Mouse (Mus musculus): ENCODE results near the gene Epas1. TPM values are rescaled to one million over a fixed set of nuclear protein-coding genes. Genes with fewer than 3 reads are reported as not detected.

Gene Epas1
- polyA plus RNA-seq (2016; fragmentation: Nextera tagmentation; extraction: Ambion mirVana) = 3.6 and 4.3 TPM in 2 replicates

DNA sequence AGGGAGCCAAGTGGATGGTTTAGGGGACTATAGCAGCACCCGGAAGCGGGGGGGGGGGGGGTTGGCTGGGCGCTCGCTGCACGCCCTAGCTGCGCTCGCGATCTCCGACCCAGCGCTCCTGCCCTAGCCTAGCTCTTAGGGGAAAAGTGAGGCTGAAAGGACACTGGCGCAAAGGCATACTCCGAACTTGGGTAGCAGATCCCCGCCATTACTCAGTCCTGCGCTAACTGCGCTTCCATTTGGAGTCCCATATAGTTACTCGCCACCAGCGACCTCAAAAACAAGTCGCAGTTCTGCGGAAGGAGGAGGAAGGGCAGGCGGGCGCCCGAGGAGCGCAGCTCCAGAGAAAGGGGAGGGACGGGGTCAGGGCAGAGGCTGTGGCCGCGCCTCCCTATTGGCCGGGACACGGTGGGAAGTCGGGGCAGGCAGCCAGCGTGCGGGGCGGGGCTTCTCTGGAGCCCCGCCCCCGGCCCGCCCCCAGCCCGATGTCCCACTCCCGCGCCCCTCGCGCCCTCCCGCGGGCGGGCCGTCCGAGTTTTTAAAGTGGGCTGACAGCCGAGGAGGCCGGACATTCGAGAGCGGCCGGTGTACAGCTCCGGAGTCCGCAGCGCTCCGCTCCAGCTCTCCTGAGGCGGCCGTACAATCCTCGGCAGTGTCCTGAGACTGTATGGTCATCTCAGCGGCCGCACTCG, at the start of gene Epas1:
Gene Epas1 (plus strand): TSS at position 571 of the 692 bp plus-strand sequence.
- WGBS = under 1% methylated on average over 48 of the region's 60 CpGs
- Histone ChIP-seq H3K4me3 (peak within 1 kb of the TSS; percentile 51), H3K4me2 (replicated peaks) (peak within 1 kb of the TSS; percentile 94), H3K27me3 (replicated peaks) (peaks cover 69% of the 10 kb centered on the region), H3K4me1 (peaks cover 30% of the 10 kb centered on the region), H3K9me3 (no peaks in the 10 kb centered on the region), H3K27ac (no peak within 1 kb of the TSS), H3K9ac (peak within 1 kb of the TSS; percentile 40), H3K36me3 (no peaks in the 10 kb centered on the region)
- ATAC-seq (ENCODE audit: low FRiP score, low read depth) = peak; percentile 93

DNA sequence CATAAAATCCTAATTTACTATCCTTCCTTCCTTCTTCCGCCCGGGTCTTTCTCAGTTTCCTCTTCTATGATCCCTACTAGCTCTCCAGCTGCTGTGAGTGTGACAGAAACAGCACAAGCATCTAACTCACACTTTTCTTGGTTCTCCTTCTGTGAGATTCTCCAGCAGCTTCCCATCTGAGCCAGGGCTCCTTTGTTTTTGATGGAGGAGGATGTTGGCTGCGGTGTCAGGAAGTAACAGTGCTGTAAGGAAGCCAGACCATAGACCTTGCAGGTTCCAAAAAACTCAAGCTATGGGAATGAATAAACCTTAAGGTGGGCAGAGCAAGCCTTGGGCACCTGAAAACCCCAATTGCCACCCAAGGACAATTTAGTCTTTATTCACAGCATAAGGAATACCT, 48.3 kb upstream of the Epas1 start:
- Histone ChIP-seq H3K27ac (no peak overlapping the region), H3K4me3 (no peak overlapping the region), H3K4me2 (replicated peaks) (no peak overlapping the region), H3K27me3 (replicated peaks) (no peaks in the 10 kb centered on the region), H3K36me3 (no peaks in the 10 kb centered on the region), H3K9ac (no peak overlapping the region), H3K9me3 (no peaks in the 10 kb centered on the region), H3K4me1 (no peaks in the 10 kb centered on the region)
- no peak for ATAC-seq (ENCODE audit: low FRiP score, low read depth)
- WGBS = 86% methylated on average over 3 of the region's 3 CpGs

DNA sequence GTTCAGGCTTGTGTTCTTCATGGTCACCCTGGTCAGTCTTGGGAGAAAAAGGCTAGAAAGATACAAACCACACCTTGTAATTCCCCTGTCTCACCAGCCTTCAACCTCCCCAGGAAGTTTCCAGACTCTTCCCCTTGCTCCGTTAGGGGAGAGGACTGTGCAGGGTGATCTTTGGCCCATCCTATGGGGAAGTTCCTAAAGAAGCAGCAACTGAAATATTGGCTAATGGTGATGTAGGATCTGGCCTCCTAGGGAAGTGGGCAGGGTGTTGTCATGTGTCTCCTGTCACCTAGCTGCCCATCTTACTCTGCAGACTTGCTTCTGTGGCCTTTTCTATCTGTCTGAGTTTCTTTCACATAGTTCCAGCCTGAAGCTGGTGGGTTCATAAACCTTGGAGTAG, 47.0 kb upstream of the Epas1 start:
- no peak for ATAC-seq (ENCODE audit: low FRiP score, low read depth)
- 79% methylated on average over 1 of the region's 1 CpGs for WGBS
- no peaks in the 10 kb centered on the region for H3K36me3 ChIP-seq
- H3K4me3 ChIP-seq = no peak overlapping the region
- H3K4me2 ChIP-seq (replicated peaks) = no peak overlapping the region
- H3K27ac ChIP-seq = no peak overlapping the region
- H3K9ac ChIP-seq = no peak overlapping the region
- H3K4me1 ChIP-seq = no peaks in the 10 kb centered on the region
- no peaks in the 10 kb centered on the region for H3K9me3 ChIP-seq
- no peaks in the 10 kb centered on the region for H3K27me3 ChIP-seq (replicated peaks)

DNA sequence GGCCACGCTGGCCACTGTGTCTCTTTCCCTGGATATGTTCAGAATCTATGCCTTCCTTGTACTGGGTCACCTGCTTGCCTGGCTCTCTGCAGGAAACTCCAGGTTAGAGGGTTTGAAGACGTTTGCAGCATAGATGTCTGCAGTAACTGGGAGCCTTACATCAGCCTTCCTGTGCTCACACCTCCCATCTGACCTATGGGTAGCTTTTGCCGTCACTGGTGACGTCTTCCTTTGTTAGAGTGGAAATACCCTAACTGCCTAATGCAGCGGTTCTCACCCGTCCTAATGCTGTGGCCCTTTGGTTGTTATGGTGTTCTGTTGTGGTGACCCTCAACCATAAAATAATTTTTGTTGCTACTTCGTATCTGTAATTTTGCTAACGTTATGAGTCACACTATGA, 43.7 kb upstream of the Epas1 start:
- H3K4me2 ChIP-seq (replicated peaks) = no peak overlapping the region
- H3K4me1 ChIP-seq = no peaks in the 10 kb centered on the region
- no peak overlapping the region for H3K4me3 ChIP-seq
- H3K9me3 ChIP-seq = no peaks in the 10 kb centered on the region
- no peak overlapping the region for H3K27ac ChIP-seq
- H3K9ac ChIP-seq = no peak overlapping the region
- no peaks in the 10 kb centered on the region for H3K27me3 ChIP-seq (replicated peaks)
- no peak for ATAC-seq (ENCODE audit: low FRiP score, low read depth)
- H3K36me3 ChIP-seq = no peaks in the 10 kb centered on the region
- WGBS = 86% methylated on average over 8 of the region's 8 CpGs

DNA sequence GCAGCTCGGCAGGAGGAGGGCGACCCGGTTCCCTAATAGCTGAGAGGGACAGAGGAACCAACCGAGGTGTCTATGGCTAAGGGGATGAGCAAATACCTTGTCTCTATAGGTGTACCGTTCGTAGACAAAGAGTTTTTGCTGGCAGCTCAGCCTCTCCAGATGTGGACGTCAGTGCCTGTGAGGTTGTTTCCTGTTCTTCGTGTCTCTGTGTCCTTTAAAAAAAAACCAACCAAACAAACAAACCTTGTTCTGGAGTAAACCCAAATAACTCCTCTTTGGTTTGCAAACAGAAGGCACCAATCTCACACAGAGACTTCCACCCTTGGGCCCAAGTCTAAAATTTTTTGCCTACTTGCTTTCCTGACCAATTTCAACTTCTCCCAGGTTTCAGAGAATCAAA, 43.1 kb upstream of the Epas1 start:
- no peak overlapping the region for H3K4me3 ChIP-seq
- no peaks in the 10 kb centered on the region for H3K4me1 ChIP-seq
- H3K9me3 ChIP-seq = no peaks in the 10 kb centered on the region
- H3K27me3 ChIP-seq (replicated peaks) = no peaks in the 10 kb centered on the region
- no peak overlapping the region for H3K9ac ChIP-seq
- no peaks in the 10 kb centered on the region for H3K36me3 ChIP-seq
- ATAC-seq (ENCODE audit: low FRiP score, low read depth) = no peak
- WGBS = 81% methylated on average over 8 of the region's 8 CpGs
- no peak overlapping the region for H3K27ac ChIP-seq
- H3K4me2 ChIP-seq (replicated peaks) = no peak overlapping the region

DNA sequence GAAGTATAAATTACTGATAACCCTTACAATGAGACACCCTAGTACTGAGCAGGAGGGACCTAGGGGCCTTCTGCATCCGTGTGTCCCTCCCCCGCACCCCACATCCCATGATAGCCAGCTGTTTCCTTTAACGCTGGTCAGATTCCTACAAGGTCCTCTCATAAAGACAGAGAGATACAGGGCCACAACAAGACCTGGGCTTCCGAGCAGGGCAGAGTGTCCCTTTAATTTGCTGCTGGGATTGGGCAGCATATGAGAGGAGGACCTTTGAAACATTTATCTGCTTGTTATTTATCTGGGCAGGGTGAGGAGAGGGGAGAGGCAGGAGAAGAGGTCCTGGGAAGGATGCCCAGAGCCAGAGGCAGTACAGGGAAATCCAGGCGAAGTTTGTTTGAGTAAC, 41.6 kb upstream of the Epas1 start:
- no peak overlapping the region for H3K4me3 ChIP-seq
- no peak overlapping the region for H3K4me2 ChIP-seq (replicated peaks)
- H3K27ac ChIP-seq = no peak overlapping the region
- no peaks in the 10 kb centered on the region for H3K4me1 ChIP-seq
- no peak overlapping the region for H3K9ac ChIP-seq
- ATAC-seq (ENCODE audit: low FRiP score, low read depth) = no peak
- 85% methylated on average over 5 of the region's 5 CpGs for WGBS
- H3K9me3 ChIP-seq = no peaks in the 10 kb centered on the region
- H3K36me3 ChIP-seq = no peaks in the 10 kb centered on the region
- no peaks in the 10 kb centered on the region for H3K27me3 ChIP-seq (replicated peaks)

DNA sequence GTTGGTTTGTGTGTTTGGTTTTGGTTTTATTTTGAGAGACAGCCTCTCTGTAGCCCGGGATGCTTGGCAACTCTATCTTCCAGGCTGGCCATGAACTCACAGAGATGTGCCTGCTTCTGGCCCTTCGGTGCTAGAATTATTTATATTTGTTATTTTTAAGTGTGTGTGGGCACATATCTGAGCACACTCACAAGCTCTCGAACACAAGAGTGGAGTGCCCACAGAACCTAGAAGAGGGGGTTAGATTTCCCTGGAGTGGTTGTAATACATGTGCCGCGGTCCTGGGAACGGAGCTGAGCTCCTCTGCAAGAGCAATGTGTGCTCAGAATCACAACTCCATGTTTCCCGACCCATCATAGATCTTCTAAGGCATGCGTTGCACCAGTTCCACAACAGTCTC, 40.9 kb upstream of the Epas1 start:
- H3K9ac ChIP-seq = no peak overlapping the region
- no peak for ATAC-seq (ENCODE audit: low FRiP score, low read depth)
- H3K36me3 ChIP-seq = no peaks in the 10 kb centered on the region
- no peak overlapping the region for H3K4me2 ChIP-seq (replicated peaks)
- H3K9me3 ChIP-seq = no peaks in the 10 kb centered on the region
- H3K27me3 ChIP-seq (replicated peaks) = no peaks in the 10 kb centered on the region
- no peak overlapping the region for H3K4me3 ChIP-seq
- no peaks in the 10 kb centered on the region for H3K4me1 ChIP-seq
- no peak overlapping the region for H3K27ac ChIP-seq
- WGBS = 92% methylated on average over 8 of the region's 8 CpGs

DNA sequence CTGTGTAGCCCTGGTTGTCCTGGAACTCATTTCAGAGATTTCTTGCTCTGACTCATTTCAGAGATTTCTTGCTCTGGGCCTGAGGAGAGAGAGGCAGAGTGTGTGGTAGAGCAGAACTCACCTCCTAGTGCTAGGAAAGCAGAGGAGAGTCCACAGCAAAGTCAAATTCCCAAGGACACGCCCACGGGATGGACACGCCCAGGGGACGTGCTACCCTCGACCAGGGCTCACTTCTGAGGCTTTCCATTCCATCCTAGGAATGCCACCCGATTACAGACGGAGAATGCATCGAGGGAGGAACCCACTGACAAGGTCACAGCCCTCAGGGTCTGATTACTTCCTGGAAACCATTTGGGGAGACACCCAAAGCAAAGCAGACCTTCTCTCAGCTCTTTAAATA, 39.9 kb upstream of the Epas1 start:
- no peaks in the 10 kb centered on the region for H3K36me3 ChIP-seq
- no peak overlapping the region for H3K4me3 ChIP-seq
- H3K9ac ChIP-seq = no peak overlapping the region
- ATAC-seq (ENCODE audit: low FRiP score, low read depth) = no peak
- no peak overlapping the region for H3K27ac ChIP-seq
- H3K9me3 ChIP-seq = no peaks in the 10 kb centered on the region
- H3K27me3 ChIP-seq (replicated peaks) = no peaks in the 10 kb centered on the region
- H3K4me2 ChIP-seq (replicated peaks) = no peak overlapping the region
- WGBS = 27% methylated on average over 8 of the region's 8 CpGs
- no peaks in the 10 kb centered on the region for H3K4me1 ChIP-seq

DNA sequence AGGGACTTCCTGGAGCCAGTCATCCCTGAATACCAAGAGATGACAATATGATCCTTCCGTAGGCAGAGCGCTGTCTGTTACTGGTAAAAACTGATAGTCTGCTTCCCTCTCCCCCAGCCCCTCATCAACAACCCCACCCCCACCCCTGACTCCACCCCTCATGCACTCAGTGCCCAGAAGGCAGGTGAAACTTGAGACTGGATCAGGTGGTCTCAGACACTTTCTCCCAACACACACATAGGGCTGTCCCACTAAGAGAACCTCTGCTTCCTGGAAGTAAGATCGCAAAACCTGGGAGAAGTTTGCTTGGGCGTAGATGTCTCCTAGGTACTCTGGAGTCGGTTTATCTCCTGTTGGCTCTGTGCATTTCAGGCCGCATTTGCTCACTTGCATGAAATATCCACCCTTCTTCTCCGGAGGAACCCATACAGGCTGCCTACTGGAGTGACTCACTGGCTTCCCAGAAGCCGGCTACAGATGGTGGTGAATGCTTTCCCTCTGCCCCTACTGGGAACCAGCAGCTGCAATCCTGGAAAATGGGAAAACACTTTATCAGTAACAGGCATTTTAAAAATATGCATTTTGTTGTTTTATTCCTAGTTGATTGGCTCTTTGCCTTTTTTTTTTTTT, 28.6 kb upstream of the Epas1 start:
- WGBS = 73% methylated on average over 8 of the region's 8 CpGs
- Histone ChIP-seq H3K27me3 (replicated peaks) (no peaks in the 10 kb centered on the region), H3K27ac (no peak overlapping the region), H3K9me3 (no peaks in the 10 kb centered on the region), H3K4me1 (no peaks in the 10 kb centered on the region), H3K36me3 (no peaks in the 10 kb centered on the region), H3K4me3 (no peak overlapping the region), H3K4me2 (replicated peaks) (no peak overlapping the region), H3K9ac (no peak overlapping the region)
- ATAC-seq (ENCODE audit: low FRiP score, low read depth) = no peak

DNA sequence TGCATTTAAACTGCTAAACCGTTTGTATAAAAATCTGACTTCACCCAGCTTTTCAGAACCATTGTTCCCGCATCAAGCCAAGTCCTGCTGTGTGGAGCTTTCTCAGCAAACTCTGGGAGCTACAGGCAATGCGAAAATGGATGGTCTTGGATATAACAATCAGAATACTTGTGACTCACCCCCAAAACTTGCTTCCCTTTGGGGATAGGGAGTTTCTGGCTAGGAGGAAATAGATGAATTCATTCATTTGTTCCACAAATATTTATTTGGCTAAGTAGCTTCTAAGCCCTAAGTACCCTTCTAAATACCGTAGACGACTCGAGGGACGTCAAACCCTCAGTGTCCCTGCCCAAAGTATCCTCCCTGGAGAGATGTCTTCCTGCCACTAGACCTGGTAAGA, 27.0 kb upstream of the Epas1 start:
- 82% methylated on average over 7 of the region's 7 CpGs for WGBS
- Histone ChIP-seq H3K4me1 (no peaks in the 10 kb centered on the region), H3K27ac (no peak overlapping the region), H3K36me3 (no peaks in the 10 kb centered on the region), H3K27me3 (replicated peaks) (no peaks in the 10 kb centered on the region), H3K4me3 (no peak overlapping the region), H3K9ac (no peak overlapping the region), H3K4me2 (replicated peaks) (no peak overlapping the region), H3K9me3 (no peaks in the 10 kb centered on the region)
- no peak for ATAC-seq (ENCODE audit: low FRiP score, low read depth)

DNA sequence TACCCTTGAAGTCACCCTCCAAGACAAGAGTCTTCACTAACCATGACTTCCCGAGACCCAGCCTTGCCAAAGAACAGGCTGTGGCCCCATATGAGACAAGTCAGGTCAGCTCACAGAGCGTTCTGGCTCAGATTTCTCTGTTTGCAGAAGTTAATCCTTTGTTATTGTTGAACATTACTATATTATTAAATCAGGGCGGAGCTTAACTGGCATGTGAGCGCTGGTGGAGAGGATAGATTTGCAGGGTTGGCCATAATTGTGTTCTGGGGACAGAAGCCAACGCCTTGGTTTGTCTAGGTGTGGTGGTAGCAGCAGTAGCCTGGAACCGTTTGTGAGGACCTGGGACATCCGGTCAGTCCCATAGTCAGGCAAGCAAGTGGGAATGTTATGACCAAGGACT, 26.5 kb upstream of the Epas1 start:
- Histone ChIP-seq H3K4me3 (no peak overlapping the region), H3K9me3 (no peaks in the 10 kb centered on the region), H3K9ac (no peak overlapping the region), H3K4me2 (replicated peaks) (no peak overlapping the region), H3K27ac (no peak overlapping the region), H3K4me1 (0 out of 2 replicates have a peak, but pooled peaks cover 2% of the 10 kb centered on the region), H3K27me3 (replicated peaks) (no peaks in the 10 kb centered on the region), H3K36me3 (no peaks in the 10 kb centered on the region)
- 93% methylated on average over 7 of the region's 7 CpGs for WGBS
- no peak for ATAC-seq (ENCODE audit: low FRiP score, low read depth)

DNA sequence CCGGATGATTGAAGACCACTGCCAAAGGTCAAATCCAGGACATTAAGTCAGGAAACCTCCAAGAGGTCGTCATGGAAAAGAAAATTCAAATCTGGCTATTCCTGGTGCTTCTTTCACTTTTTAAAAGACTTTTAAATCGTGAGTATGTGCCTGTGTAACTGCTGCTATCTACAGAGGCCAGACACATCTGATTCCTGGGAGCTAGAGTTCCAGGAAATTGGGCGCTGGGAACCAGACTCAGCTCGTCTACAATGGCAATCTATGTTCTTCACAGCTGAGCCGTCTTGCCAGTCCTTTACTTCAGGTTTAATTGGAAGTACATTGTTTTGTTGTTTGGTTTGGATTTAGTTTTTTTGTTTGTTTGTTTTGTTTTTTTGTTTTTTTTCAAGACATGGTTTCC, 22.2 kb upstream of the Epas1 start:
- no peak for ATAC-seq (ENCODE audit: low FRiP score, low read depth)
- Histone ChIP-seq H3K27ac (no peak overlapping the region), H3K27me3 (replicated peaks) (no peaks in the 10 kb centered on the region), H3K9me3 (no peaks in the 10 kb centered on the region), H3K36me3 (no peaks in the 10 kb centered on the region), H3K4me1 (peaks cover 8% of the 10 kb centered on the region; the same call in 1 of the 2 replicates), H3K9ac (no peak overlapping the region), H3K4me3 (no peak overlapping the region), H3K4me2 (replicated peaks) (no peak overlapping the region)
- WGBS = 80% methylated on average over 6 of the region's 6 CpGs

DNA sequence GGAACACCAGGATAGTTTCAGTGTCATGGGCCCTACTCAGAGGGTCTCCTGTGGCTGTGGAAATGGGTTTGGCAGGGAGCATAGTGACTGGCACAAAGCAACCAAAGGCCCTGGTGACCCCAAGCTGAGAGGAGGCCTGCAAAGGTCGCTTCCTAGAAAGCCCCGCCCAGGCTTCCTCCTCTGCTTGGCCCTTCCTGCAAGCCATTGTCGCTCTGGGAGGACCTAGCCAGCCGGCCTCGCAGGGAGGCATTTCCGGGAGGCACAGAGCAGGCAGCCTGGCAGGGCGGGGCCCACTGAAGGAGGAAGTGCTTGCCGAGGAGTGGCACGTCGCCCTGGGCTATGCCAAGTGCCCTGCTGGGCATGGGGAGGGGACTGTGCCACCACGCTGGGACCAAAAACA, 21.5 kb upstream of the Epas1 start:
- H3K4me2 ChIP-seq (replicated peaks) = peak overlapping the region; percentile 43
- H3K36me3 ChIP-seq = no peaks in the 10 kb centered on the region
- H3K27me3 ChIP-seq (replicated peaks) = no peaks in the 10 kb centered on the region
- H3K9me3 ChIP-seq = no peaks in the 10 kb centered on the region
- H3K9ac ChIP-seq = no peak overlapping the region
- H3K27ac ChIP-seq = no peak overlapping the region
- H3K4me1 ChIP-seq = peaks cover 8% of the 10 kb centered on the region; the same call in 1 of the 2 replicates
- 8% methylated on average over 11 of the region's 11 CpGs for WGBS
- ATAC-seq (ENCODE audit: low FRiP score, low read depth) = no peak
- no peak overlapping the region for H3K4me3 ChIP-seq

Data from neural tube, embryonic 12.5 days (tissue).